Mouse (Mus musculus) heart, postnatal 0 days (tissue): ENCODE measurements around the gene Slc4a8.

ENCODE experiments used
- CTCF ChIP-seq: IDR thresholded peaks from 2 replicates; pipeline ENCODE4 v1.5.1; 2016; ENCODE audit warnings: antibody characterized with exemption, control low read depth, low read depth
- EP300 ChIP-seq: IDR thresholded peaks from 2 replicates; pipeline ENCODE4 v1.6.1; 2016; ENCODE audit warnings: antibody characterized with exemption, low read depth

DNA sequence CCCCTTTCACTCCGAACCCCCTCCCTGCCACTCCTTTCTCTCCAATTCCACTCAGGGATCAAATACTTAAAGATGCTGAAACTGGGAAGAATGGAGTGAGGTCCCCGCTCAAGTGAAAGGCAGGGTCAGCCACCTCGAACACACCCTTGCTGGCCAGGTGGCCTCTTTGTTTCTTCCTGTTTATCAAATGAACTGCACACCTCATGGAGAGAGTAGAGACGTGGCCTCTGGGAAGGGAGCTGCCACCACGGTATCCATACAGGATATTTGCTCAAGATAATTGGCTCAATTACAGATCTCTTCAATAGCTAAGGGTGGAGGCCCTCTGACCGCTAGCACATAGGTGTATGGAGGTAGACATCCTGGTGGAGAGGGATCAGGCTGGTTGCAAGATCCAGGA lies 39.0 kb upstream of the Slc4a8 start:
- TF ChIP-seq CTCF = no peak
- no peak for TF ChIP-seq EP300
